Mouse (Mus musculus): ENCODE measurements around the gene Tspo. TPM values are rescaled to one million over a fixed set of nuclear protein-coding genes. Genes with fewer than 3 reads are reported as not detected.

Gene Tspo
- total RNA-seq (2023), result 237 and 255 TPM in 2 replicates

DNA sequence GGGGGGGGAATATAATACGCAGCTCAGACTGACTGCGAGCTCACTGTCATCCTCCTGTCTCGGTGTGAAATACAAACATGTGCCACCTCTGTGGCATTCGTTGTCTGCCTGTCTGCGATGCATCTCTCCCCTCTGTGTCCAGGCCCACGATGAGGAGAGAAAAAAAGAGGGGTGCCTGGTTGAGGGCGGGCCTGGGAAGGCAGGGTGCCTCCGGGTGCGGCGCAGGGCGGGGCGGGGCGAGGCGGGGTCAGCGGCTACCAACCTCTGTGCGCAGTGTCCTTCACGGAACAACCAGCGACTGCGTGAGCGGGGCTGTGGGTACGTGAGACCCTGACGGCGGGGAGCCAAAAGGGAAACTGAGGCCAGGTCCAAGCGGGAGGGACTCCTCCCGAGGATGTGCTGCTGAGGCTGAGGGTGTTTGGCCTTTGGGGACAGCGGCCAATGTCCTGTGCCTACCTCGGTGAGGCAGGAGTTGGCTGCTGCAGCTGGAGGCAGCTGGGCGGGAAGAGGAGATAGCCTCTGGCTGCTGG lies at the start of gene Tspo, which contains the start of gene Mcat:
Gene Tspo (plus strand): TSS at position 266 of the 530 bp plus-strand sequence.
Gene Mcat (minus strand): TSS at position 461 of the 530 bp plus-strand sequence.

GRCm38 (mm10) chr15:83526424-83527091 lies 36.8 kb upstream of the Tspo start, which contains the start of gene Bik:
Gene Bik, plus strand, starts transcription at chr15:83526862.

DNA sequence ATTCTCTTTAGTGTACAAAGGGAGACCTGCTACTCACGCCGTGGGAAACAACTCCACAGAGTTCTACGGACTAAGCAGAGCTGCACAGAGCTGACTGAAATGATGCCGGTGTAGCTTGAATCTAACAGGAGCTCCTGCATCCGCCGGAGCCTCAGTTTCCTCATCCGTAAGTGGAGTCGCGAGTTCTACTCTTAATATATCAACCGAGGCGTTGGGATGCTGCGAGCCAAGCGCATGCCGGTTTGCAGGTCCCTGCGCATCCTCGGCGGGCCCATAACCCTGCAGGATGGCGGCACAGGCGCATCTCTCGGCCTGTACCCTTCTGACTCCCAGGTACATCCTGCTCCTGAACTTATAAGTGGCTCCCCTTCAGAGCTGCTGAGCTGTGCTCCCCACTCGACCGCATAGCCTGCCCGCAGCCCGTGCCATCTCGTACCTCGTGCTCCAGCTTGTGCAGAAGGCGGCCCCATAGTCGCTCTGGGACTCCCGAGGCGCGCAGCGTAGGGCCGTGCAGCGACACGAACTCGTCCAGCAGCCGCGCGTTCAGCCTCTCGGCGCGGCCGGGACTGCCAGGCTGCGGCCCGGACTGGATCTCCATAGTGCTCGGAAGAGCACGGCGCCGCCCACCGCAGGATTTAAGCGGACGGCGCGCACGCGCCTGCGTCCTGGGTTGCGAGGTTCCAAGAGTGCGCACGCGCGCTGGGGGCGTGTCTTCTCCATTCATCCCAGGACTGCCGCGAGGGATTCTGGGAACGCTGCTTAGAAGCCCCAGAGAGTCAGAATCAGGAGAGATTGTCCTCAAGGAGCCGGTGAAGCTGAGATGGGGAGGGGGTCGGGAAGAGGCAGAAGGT lies 31.3 kb downstream of the Tspo start, which contains the start of gene Ttll12:
Gene Ttll12 (minus strand): TSS at position 645 of the 851 bp plus-strand sequence.

Other genes with a start within 250 kb of the Tspo start
- gene Arfgap3, start 213.3 kb upstream of the Tspo start, total RNA-seq (2023), result 11.5 and 16.3 TPM in 2 replicates
- 106 and 126 TPM in 2 replicates for gene Pacsin2, start 99.0 kb upstream of the Tspo start, total RNA-seq (2023)
- gene Ttll1, start 52.7 kb upstream of the Tspo start, total RNA-seq (2023), result 5.1 and 5.4 TPM in 2 replicates
- gene Bik, start 36.7 kb upstream of the Tspo start, total RNA-seq (2023), result not detected in 2 replicates
- 4.3 TPM in 2 replicates for gene Mcat, start 195 bp downstream of the Tspo start, total RNA-seq (2023)
- gene Ttll12, start 31.6 kb downstream of the Tspo start, total RNA-seq (2023), result 3.6 and 4.2 TPM in 2 replicates
- gene Scube1, start 161.4 kb downstream of the Tspo start, total RNA-seq (2023), result not detected in 2 replicates
- gene Mpped1, start 215.9 kb downstream of the Tspo start, total RNA-seq (2023), result not detected in 2 replicates